18 mouse cellular contexts compared by ENCODE assay signal in the genomic region with DNA sequence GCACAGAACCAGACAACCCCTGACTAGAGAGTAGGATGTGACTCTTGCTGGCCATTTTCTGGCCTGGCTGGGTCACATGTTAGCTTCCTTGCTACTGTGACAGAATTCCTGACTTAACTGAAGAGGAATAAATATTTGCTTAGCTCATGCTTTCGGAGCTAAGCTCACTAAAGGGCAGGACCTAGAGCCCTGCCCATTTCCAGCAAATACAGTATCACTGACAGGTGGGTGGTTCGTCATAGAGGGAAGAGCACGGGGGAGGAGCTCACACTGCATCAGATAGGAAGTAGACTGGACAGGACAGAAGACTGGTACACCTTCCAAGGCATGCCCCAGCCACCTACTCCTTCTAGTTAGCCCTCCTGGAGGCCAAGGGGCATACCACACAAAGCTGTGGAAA. TPM values are rescaled to one million over a fixed set of nuclear protein-coding genes. Genes with fewer than 3 reads are reported as not detected.
DNase-seq lines count a peak whose midpoint lies in the region; ATAC-seq and TF ChIP-seq lines count a peak whose summit lies in the region.
"Had no signal": no experiment of that assay in that cellular context is flagged by ENCODE, and none has a peak within 500 bp of the region (broad histone marks: within the 10 kb centered on the region; RNA-seq: fewer than 3 reads in every experiment).

No protein-coding gene starts in this region.

- no peak overlapping the region for H3K27ac ChIP-seq in hindbrain, embryonic 15.5 days (replicated peaks)
- no peak overlapping the region for H3K27ac ChIP-seq in hindbrain, embryonic 14.5 days
- no peak overlapping the region for H3K27ac ChIP-seq in neural tube, embryonic 12.5 days
- H3K27ac ChIP-seq in gastrocnemius, adult 2 months, result no peak overlapping the region

- no peak overlapping the region for H3K4me3 ChIP-seq in hindbrain, embryonic 15.5 days
- H3K4me3 ChIP-seq in hindbrain, embryonic 14.5 days (replicated peaks; ENCODE audit: low read length), result no peak overlapping the region
- H3K4me3 ChIP-seq in neural tube, embryonic 12.5 days, result no peak overlapping the region
- H3K4me3 ChIP-seq in gastrocnemius, adult 2 months, result no peak overlapping the region
- H3K4me3 ChIP-seq: heart, embryonic 12.5 days had no signal

- TF ChIP-seq CTCF in gastrocnemius, adult 2 months (IDR thresholded peaks at IDR 0.05), result no peak

- H3K9me3 ChIP-seq in hindbrain, embryonic 15.5 days, result no peaks in the 10 kb centered on the region
- H3K9me3 ChIP-seq in hindbrain, embryonic 14.5 days (ENCODE audit: control insufficient read depth, low read length), result no peaks in the 10 kb centered on the region
- no peaks in the 10 kb centered on the region for H3K9me3 ChIP-seq in neural tube, embryonic 12.5 days
- H3K9me3 ChIP-seq: heart, embryonic 12.5 days had no signal

- H3K4me2 ChIP-seq in hindbrain, embryonic 15.5 days, result no peak overlapping the region
- H3K4me2 ChIP-seq in hindbrain, embryonic 14.5 days (replicated peaks), result no peak overlapping the region
- no peak overlapping the region for H3K4me2 ChIP-seq in neural tube, embryonic 12.5 days (replicated peaks)
- H3K4me2 ChIP-seq: heart, embryonic 12.5 days had no signal

- H3K36me3 ChIP-seq in hindbrain, embryonic 15.5 days, result peaks cover 22% of the 10 kb centered on the region
- peaks cover 38% of the 10 kb centered on the region for H3K36me3 ChIP-seq in hindbrain, embryonic 14.5 days (replicated peaks; ENCODE audit: control insufficient read depth, insufficient read depth)
- H3K36me3 ChIP-seq in neural tube, embryonic 12.5 days, result peaks cover 23% of the 10 kb centered on the region

- no peak overlapping the region for H3K9ac ChIP-seq in hindbrain, embryonic 15.5 days
- no peak overlapping the region for H3K9ac ChIP-seq in hindbrain, embryonic 14.5 days
- no peak overlapping the region for H3K9ac ChIP-seq in neural tube, embryonic 12.5 days
- H3K9ac ChIP-seq: heart, embryonic 12.5 days had no signal

- no peak for DNase-seq in hindbrain, embryonic 14.5 days (ENCODE audit: low spot score)
- no peak for DNase-seq in neural tube, embryonic 10.5 days (ENCODE audit: extremely low spot score, low spot score)
- DNase-seq in lung, postnatal 10 days, result peak; percentile 22
- no peak for DNase-seq in gastrocnemius, adult 2 months
- DNase-seq in left cerebral cortex, adult 8-10 months (ENCODE audit: low spot score in 2 of 2), result no peak
- no peak for DNase-seq in gastrocnemius, postnatal 10 days
- DNase-seq: adrenal gland, adult 2 months; cerebellum, adult 18-20 months; gastrocnemius, postnatal 25 days; layer of hippocampus, adult 9-11 months; right cerebral cortex, postnatal 25 days; thymus, postnatal 14 days had no signal

- H3K4me1 ChIP-seq in hindbrain, embryonic 15.5 days (replicated peaks), result no peaks in the 10 kb centered on the region
- no peaks in the 10 kb centered on the region for H3K4me1 ChIP-seq in hindbrain, embryonic 14.5 days (replicated peaks; ENCODE audit: control insufficient read depth, insufficient read depth, low read length)
- H3K4me1 ChIP-seq in neural tube, embryonic 12.5 days, result peaks cover 3% of the 10 kb centered on the region; the same call in 1 of the 2 replicates

- ATAC-seq in hindbrain, embryonic 15.5 days (ENCODE audit: low FRiP score, low read depth), result 0 out of 2 replicates have a peak, but pooled peaks have one; percentile 24
- no peak for ATAC-seq in hindbrain, embryonic 14.5 days (ENCODE audit: low FRiP score)
- 0 out of 2 replicates have a peak, but pooled peaks have one; percentile 17 for ATAC-seq in neural tube, embryonic 12.5 days (ENCODE audit: low FRiP score, low read depth)
- ATAC-seq: forebrain, embryonic 14.5 days had no signal

- no peaks in the 10 kb centered on the region for H3K27me3 ChIP-seq in hindbrain, embryonic 15.5 days
- no peaks in the 10 kb centered on the region for H3K27me3 ChIP-seq in hindbrain, embryonic 14.5 days (ENCODE audit: control insufficient read depth, insufficient read depth, low read length)
- no peaks in the 10 kb centered on the region for H3K27me3 ChIP-seq in neural tube, embryonic 12.5 days (replicated peaks)
- H3K27me3 ChIP-seq: heart, embryonic 12.5 days had no signal

- WGBS in hindbrain, embryonic 15.5 days, result 85% methylated on average over 3 of the region's 3 CpGs
- 79% methylated on average over 3 of the region's 3 CpGs for WGBS in hindbrain, embryonic 14.5 days
- 90% methylated on average over 3 of the region's 3 CpGs for WGBS in neural tube, embryonic 12.5 days

- intact Hi-C loops in gastrocnemius, adult 2 months (cut with DNase I), result no loop called here

RNA-seq across cellular contexts. Expression of a gene that starts 7.8 kb away (rescaled TPM):
- polyA plus RNA-seq in hindbrain, embryonic 15.5 days (2015; fragmentation: Nextera tagmentation; extraction: Ambion mirVana), result 4.3 and 5.9 TPM in 2 replicates
- 2.9 and 4.4 TPM in 2 replicates for polyA plus RNA-seq in hindbrain, embryonic 14.5 days (2014; fragmentation: Nextera tagmentation; extraction: Ambion mirVana)
- polyA plus RNA-seq in neural tube, embryonic 12.5 days (2016; fragmentation: Nextera tagmentation; extraction: Ambion mirVana), result 0.88 and 0.93 TPM in 2 replicates
- total RNA-seq in gastrocnemius, adult 2 months (2021), result 1 to 10 TPM; 1.3 to 1.5 TPM
- total RNA-seq in left cerebral cortex, adult 8-10 months (2022), result 100 to 1,000 TPM; 175 to 204 (median 187) TPM
- 1 to 10 TPM; 7.9 to 9.7 TPM for total RNA-seq in gastrocnemius, postnatal 10 days (2021)
- total RNA-seq: common myeloid progenitor, adult 5-6 weeks; megakaryocyte progenitor cell, adult 5-6 weeks had no signal

RNA-seq across cellular contexts. Expression of a gene that starts 23.8 kb away (rescaled TPM):
- polyA plus RNA-seq in hindbrain, embryonic 15.5 days (2015; fragmentation: Nextera tagmentation; extraction: Ambion mirVana), result 321 and 338 TPM in 2 replicates
- polyA plus RNA-seq in hindbrain, embryonic 14.5 days (2014; fragmentation: Nextera tagmentation; extraction: Ambion mirVana), result 306 and 367 TPM in 2 replicates
- 128 TPM in 2 replicates for polyA plus RNA-seq in neural tube, embryonic 12.5 days (2016; fragmentation: Nextera tagmentation; extraction: Ambion mirVana)
- total RNA-seq in gastrocnemius, adult 2 months (2021), result 1 to 10 TPM; 2.4 to 4.0 TPM
- 10 to 100 TPM; 46.5 to 57.7 (median 56.5) TPM for total RNA-seq in left cerebral cortex, adult 8-10 months (2022)
- total RNA-seq in gastrocnemius, postnatal 10 days (2021), result 10 to 100 TPM in 1 of 2 experiments, 1 to 10 TPM in 1; 8.0 to 10.7 TPM

Comparison
In these comparisons a context has a peak if more than half of its experiments do, and no peak if none do; other contexts are left out.
1. RNA of a gene that starts 7.8 kb away (total RNA-seq): 175 to 204 TPM in left cerebral cortex, adult 8-10 months; 7.9 to 9.7 TPM in gastrocnemius, postnatal 10 days and 1.3 to 1.5 TPM in gastrocnemius, adult 2 months; every median in the first group is over 10 times any median in the second.
2. RNA of a gene that starts 23.8 kb away (total RNA-seq): 46.5 to 57.7 TPM in left cerebral cortex, adult 8-10 months; 8.0 to 10.7 TPM in gastrocnemius, postnatal 10 days and 2.4 to 4.0 TPM in gastrocnemius, adult 2 months; every median in the first group is over 4 times any median in the second.